Mouse (Mus musculus): ENCODE measurements around the gene 4930590J08Rik.
"Not testable (repeated sequence)": the region's sequence is repeated elsewhere in the genome, so short reads cannot be mapped to it uniquely, and the experiment has no call there.

Gene 4930590J08Rik

GRCm38 (mm10) chr6:91902509-91902908 is at the start of gene 4930590J08Rik:
Gene 4930590J08Rik, plus strand, starts transcription at chr6:91902809.
- not testable (repeated sequence) for DNase-seq

DNA sequence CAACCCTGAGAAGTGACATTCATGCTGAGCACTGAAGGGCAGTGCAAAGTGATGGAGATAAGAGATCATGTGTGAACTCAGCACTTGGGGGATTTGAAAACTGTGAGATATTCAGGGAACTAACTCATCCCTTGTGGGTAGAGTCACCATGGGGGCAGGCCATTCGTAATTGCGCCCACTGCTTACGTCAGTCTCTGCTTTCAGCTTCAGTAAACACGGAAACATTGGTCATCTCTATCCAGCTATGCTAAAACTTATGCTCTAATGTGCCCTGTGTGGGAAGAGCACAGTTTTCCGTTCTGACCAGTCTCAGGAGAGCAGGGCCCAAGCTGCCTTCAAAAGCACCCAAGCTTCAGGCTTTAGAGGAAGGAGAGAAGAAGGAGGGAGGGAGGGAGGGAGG is 44.3 kb upstream of the 4930590J08Rik start:
- DNase-seq: no peak

DNA sequence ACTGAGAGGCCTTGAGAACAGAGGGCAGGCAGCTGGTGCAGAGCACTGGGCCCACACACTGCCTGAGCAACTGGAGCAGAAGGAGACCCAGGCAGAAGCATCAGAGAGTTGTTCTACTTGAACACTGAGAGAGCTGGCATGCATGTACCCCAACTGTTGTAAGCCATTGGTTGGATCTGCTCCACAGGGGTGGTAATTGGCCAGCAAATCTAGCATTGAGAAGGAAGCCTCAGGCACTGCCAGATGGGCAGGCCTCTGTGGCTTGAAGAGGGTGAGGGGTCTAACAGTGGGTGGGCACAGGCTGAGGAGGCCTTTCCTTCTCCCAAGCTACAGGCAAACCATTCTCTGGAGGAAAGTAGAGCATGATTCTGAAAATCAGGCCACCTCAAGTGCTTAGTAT is 39.8 kb upstream of the 4930590J08Rik start:
- no peak for DNase-seq

GRCm38 (mm10) chr6:91864595-91864994 is 38.0 kb upstream of the 4930590J08Rik start:
- no peak for DNase-seq

- DNase-seq: no peak
These were observed 37.0 kb upstream of the 4930590J08Rik start for GRCm38 (mm10) chr6:91865601-91866000.

- DNase-seq: no peak
These were observed 34.5 kb upstream of the 4930590J08Rik start for GRCm38 (mm10) chr6:91868091-91868490.

DNA sequence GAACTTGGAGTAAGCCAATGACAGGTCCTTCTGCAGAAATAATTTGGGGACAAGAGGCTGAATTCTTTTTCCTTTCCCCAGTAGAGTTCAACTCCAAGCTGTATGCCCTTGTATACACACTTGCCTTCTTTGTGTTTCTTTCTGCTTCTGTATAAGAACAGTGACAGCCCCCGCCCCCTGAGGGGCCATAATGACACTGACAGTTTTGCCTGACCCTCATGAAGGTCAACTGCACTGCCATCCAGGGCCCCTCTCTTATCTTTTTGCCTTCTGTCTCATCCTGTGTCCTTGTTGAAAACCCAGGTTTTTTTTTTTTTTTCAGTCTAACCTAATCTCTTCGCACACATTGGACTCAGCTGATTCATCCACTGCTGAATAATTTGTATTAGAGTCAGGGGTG is 29.8 kb upstream of the 4930590J08Rik start:
- no peak for DNase-seq

- DNase-seq: peak; percentile 79 to 85
These were observed 24.5 kb upstream of the 4930590J08Rik start, which contains the start of gene Ccdc174 for GRCm38 (mm10) chr6:91877885-91878651. Gene Ccdc174, plus strand, starts transcription at chr6:91878053.

DNA sequence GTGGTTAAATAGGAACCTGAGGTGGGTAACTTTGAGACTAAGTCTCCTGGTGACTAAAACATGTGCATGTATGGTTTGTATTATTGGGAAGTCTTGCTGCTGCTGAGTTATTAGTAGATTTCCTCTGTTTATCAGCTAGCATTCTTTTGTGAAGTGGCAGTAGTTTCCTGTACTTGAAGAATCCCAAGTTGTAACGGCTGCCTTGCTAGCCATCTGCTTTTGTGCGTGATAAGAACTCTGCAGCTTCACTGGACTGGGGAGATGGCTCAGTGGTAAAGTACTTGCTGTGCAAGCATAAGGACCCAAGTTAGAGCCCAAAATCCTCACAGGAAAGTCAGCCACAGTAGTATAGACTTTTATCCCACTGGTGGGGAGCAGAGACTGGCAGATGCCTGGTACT is 18.8 kb upstream of the 4930590J08Rik start:
- DNase-seq: no peak

GRCm38 (mm10) chr6:91889255-91889906 is 13.2 kb upstream of the 4930590J08Rik start:
- no peak for DNase-seq

DNA sequence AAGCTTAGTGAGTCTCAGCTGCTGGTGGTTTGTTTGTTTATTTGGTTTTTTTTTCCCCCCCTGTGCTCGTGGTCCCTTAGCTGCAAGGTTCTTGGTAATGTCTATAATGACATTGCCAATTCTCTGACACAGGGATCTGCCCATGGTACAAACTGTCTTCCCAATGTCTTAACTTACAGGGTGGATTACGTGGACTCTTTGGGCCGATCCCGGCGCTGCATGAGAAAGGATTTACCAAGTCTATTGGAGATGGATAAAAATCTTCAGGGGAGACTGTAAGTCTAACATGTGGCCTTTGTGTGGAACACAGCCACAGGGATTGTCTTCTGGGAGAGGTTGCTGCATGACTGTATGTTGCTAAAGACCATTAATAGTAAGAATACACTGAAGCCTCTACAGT is 12.0 kb upstream of the 4930590J08Rik start:
- DNase-seq: no peak

DNA sequence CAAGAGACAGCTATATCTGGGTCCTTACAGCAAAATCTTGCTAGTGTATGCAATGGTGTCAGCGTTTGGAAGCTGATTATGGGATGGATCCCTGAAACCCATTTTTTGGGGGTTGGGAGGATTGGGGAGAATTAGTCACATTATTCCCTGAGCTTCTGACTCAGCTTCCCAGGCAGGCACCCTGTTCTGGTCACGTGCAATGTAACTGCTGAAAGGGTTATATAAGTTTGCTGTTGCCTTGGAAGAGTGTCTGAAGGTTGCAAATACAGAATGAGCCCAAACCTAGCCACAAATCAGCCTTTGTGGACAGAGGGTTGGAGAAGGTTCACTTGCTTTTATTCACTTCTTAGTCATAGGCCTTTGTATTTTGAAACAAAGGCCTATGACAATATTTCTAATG is 10.8 kb upstream of the 4930590J08Rik start:
- no peak for DNase-seq

DNA sequence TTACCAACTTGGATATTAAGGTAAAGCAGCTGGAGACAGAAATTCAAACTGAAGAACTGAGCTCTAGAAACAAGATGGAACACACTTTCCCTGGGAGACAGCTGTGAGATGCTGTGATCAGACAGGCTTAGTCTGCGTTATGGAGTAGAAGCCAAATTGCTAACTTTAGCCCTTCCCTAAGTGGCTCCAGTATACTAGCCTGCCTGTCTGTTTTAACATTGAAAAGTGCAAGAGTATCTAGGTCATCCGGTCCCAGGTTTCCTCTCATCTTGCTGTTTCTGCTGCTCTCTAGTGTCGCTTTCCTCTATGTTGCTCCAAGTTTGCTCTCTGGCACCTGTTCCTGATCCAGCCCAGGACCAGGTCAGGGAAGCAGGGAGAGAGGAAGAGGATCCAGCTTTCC is 5.8 kb upstream of the 4930590J08Rik start:
- DNase-seq: no peak

- DNase-seq: peak; percentile 13 to 56
These were observed 1.1 kb upstream of the 4930590J08Rik start for GRCm38 (mm10) chr6:91901505-91901904.

DNA sequence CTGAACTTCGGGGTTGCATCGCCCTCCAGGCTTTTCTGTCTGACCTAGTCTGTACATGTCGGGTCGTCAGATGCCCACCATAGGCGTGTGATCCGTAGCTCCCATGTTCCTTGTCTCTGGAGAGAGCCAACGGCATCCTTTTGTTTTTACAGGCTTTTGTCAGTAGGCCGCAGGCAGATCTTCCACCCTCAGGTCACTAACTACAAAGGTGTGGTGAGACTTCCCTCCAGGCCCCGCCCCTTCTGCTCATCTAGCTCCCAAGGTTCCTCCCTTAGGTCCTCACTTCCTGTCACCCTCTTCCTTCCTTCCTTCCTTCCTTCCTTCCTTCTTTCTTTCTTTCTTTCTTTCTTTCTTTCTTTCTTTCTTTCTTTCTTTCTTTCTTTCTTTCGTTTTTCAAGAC is 11.4 kb downstream of the 4930590J08Rik start:
- DNase-seq: no peak

- no peak for DNase-seq
These were observed 14.7 kb downstream of the 4930590J08Rik start for GRCm38 (mm10) chr6:91917286-91917685.

DNA sequence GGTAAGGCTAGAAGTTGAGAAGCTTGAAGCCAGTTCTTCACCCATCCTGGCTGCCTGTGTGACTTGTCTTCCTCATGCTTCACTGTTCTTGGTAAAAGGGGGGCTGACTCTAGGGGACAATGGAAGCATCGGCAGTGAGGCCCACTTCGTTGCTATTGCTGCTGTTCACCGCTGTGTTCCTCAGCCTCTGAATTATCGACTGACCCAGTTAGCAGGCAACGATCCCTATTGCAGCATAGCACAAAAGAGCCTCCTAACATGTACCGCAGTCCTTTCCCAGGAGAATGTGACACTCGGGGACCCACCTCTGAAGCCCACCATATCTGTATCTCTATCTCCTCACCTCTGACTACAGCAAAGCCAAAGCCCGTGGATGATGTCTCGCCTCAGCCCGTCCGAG is 15.1 kb downstream of the 4930590J08Rik start:
- no peak for DNase-seq

GRCm38 (mm10) chr6:91931231-91931630 is 28.6 kb downstream of the 4930590J08Rik start:
- no peak for DNase-seq

- DNase-seq: no peak
These were observed 35.9 kb downstream of the 4930590J08Rik start for GRCm38 (mm10) chr6:91938491-91938890.

DNA sequence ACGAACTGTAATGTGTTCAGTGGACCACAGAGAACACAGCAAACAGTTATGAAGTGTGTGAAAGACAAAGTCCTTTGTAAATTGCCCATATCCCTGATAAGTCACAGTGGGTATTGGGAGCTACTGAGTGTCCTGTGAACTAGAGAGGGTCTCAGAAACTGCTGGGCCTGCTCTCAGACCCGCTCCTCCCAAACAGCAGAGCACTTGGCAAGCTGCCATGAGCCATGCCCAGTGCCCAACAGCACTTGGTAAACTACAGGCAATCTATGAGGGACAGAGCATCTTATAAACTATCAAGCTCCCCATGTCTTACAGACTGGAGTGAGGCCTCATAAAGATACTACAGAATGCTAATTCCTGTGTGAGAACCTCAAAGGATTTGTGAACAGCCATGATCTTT is 45.8 kb downstream of the 4930590J08Rik start:
- DNase-seq: no peak

- DNase-seq: not testable (repeated sequence)
These were observed 55.4 kb downstream of the 4930590J08Rik start for GRCm38 (mm10) chr6:91958015-91958414.

- no peak for DNase-seq
These were observed 57.6 kb downstream of the 4930590J08Rik start for GRCm38 (mm10) chr6:91960028-91960811.

GRCm38 (mm10) chr6:91963429-91963828 is 60.8 kb downstream of the 4930590J08Rik start:
- no peak for DNase-seq
